Mouse (Mus musculus) embryonic facial prominence, embryonic 11.5 days (tissue): Measurements from ENCODE around the gene Gm21900. TPM values are rescaled to one million over a fixed set of nuclear protein-coding genes. Genes with fewer than 3 reads are reported as not detected.
"Not testable (repeated sequence)": the region's sequence is repeated elsewhere in the genome, so short reads cannot be mapped to it uniquely, and the experiment has no call there.

Experiments used
- ATAC-seq: fragments of 200-750 bp; cut with Nextera tagmentation; replicated peaks from 2 replicates; pipeline ENCODE4 v1.8.0; 2017; ENCODE audit warnings: low read depth; ENCODE audit not compliant: insufficient number of reproducible peaks, low FRiP score, low TSS enrichment
- DNase-seq: peaks from one replicate; pipeline ENCODE4 v3.0.0-alpha.2; 2015; ENCODE audit warnings: low spot score
- H3K27ac ChIP-seq: fragments of 300-500 bp; sonication (generic); replicated peaks from 2 replicates; pipeline ENCODE4 v1.5.1; 2014; ENCODE audit warnings: mild to moderate bottlenecking, low read depth, low read length, control low read depth
- H3K27me3 ChIP-seq: fragments of 300-500 bp; sonication (generic); 2 replicates; pipeline ENCODE4 v1.6.1; 2014; ENCODE audit warnings: mild to moderate bottlenecking, low read length, moderate library complexity, mixed read lengths; ENCODE audit not compliant: control insufficient read depth, insufficient read depth
- H3K36me3 ChIP-seq: fragments of 300-500 bp; sonication (generic); replicated peaks from 2 replicates; pipeline ENCODE4 v1.6.1; 2014; ENCODE audit warnings: low read depth, mild to moderate bottlenecking, low read length, moderate library complexity, mixed read lengths; ENCODE audit not compliant: control insufficient read depth, insufficient read depth
- H3K4me1 ChIP-seq: fragments of 300-500 bp; sonication (generic); 2 replicates; pipeline ENCODE4 v1.6.1; 2014; ENCODE audit warnings: low read length, mixed read lengths; ENCODE audit not compliant: control insufficient read depth, insufficient read depth
- H3K4me2 ChIP-seq: fragments of 300-500 bp; sonication (generic); 2 replicates; pipeline ENCODE4 v1.6.1; 2014; ENCODE audit warnings: low read depth, mild to moderate bottlenecking, control low read depth, low read length, moderate library complexity
- H3K4me3 ChIP-seq: fragments of 300-500 bp; sonication (generic); 2 replicates; pipeline ENCODE4 v1.5.1; 2014; ENCODE audit warnings: low read depth, low read length, control low read depth
- H3K9ac ChIP-seq: fragments of 300-500 bp; sonication (generic); replicated peaks from 2 replicates; pipeline ENCODE4 v1.6.1; 2014; ENCODE audit warnings: mild to moderate bottlenecking, control low read depth, low read length
- H3K9me3 ChIP-seq: fragments of 300-500 bp; sonication (generic); replicated peaks from 2 replicates; pipeline ENCODE4 v1.6.1; 2016; ENCODE audit warnings: mild to moderate bottlenecking, low read length, inconsistent platforms, mixed read lengths; ENCODE audit not compliant: control insufficient read depth
- WGBS: fragments of 180-500 bp; shearing (Covaris S2); extraction: QIAGEN DNeasy Blood & Tissue Kit; methylation state at CpG from one replicate; pipeline ENCODE4 v1.1.7; 2014; 5-methylcytosine and 5-hydroxymethylcytosine counted together
- polyA plus RNA-seq: library from polyadenylated mRNA; unstranded; fragments of >200 nt; fragmentation: Nextera tagmentation; extraction: Ambion mirVana; gene quantifications from 2 replicates; pipeline ENCODE4 v1.2.1, GENCODE M21; 2014

The Gm21900 gene
- not detected in 2 replicates for polyA plus RNA-seq

- 83% methylated on average over 2 of the region's 4 CpGs for WGBS
- DNase-seq, result not testable (repeated sequence)
Measured at GRCm38 (mm10) chrY:10616061-10616460, at the start of gene Gm21900. Gm21900 (plus strand) TSS chrY:10616361.

GRCm38 (mm10) chrY:10643516-10643915 is 27.4 kb downstream of the Gm21900 start:
- not testable (repeated sequence) for DNase-seq, ATAC-seq, H3K27ac ChIP-seq, H3K27me3 ChIP-seq, H3K4me2 ChIP-seq, H3K4me3 ChIP-seq, H3K9me3 ChIP-seq, H3K36me3 ChIP-seq, H3K9ac ChIP-seq, H3K4me1 ChIP-seq
- WGBS, result 0% methylated on average over 1 of the region's 25 CpGs

More at GRCm38 (mm10) chrY:10616061-10616460, at the start of gene Gm21900:
- not testable (repeated sequence) for ATAC-seq, H3K36me3 ChIP-seq, H3K27me3 ChIP-seq, H3K9ac ChIP-seq, H3K9me3 ChIP-seq, H3K4me3 ChIP-seq, H3K4me2 ChIP-seq, H3K4me1 ChIP-seq, H3K27ac ChIP-seq

Other genes with a start within 250 kb of the Gm21900 start
- not detected in 2 replicates for gene Gm28510, start 203.6 kb upstream of the Gm21900 start, polyA plus RNA-seq
- gene Gm20737, start 80.3 kb upstream of the Gm21900 start, polyA plus RNA-seq, result not detected in 2 replicates
- not detected in 2 replicates for gene Gm21775, start 62.9 kb upstream of the Gm21900 start, polyA plus RNA-seq
- gene Gm20777, start 136.1 kb downstream of the Gm21900 start, polyA plus RNA-seq, result not detected in 2 replicates